Mouse (Mus musculus) frontal cortex, postnatal 36 days (tissue): Measurements from ENCODE around the gene Mrgbp.

Source experiments
- DNase-seq, 2 experiments: peaks; one replicate each; pipeline ENCODE4 v3.0.0; 2022; ENCODE audit warnings: low spot score in 2 of 2

The Mrgbp gene

DNA sequence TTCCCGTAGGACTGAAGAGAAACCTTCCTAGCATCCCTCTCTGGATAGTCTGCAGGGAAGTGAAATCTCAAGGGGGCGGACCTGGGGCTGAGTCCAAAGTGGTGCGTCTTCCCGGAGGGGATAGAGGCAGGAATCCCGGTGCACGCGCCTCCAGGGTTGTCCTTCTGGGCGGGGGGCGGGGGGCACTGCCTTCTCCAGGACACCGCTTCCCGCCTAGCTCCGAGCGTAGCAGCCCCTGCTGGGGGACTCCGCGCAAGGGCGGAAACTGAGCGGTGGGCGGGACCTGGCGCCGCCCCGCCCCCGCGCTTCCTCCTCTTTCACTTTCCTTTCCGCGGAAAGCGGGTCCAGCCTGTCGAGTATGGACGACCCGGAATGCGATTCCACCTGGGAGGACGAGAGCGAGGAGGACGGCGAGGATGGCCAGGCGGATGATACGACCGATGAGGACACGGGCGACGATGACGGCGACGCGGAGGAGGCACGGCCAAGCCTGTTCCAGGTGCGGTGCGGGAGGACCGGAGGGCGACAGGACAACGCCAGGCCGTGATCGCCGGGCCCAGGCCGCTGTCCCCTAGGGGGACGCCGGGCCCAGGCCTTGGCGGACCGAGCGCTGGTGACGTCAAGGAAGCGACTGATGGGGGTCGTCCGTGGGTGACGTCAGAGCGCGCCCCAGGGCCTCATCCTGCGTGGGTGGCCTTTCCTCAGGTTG is 8.2 kb downstream of the Mrgbp start, which contains the start of gene Ogfr:
TSS of gene Ogfr (plus strand) at position 123 of the 709 bp plus-strand sequence.
- peak; percentile 80 to 81 for DNase-seq

DNA sequence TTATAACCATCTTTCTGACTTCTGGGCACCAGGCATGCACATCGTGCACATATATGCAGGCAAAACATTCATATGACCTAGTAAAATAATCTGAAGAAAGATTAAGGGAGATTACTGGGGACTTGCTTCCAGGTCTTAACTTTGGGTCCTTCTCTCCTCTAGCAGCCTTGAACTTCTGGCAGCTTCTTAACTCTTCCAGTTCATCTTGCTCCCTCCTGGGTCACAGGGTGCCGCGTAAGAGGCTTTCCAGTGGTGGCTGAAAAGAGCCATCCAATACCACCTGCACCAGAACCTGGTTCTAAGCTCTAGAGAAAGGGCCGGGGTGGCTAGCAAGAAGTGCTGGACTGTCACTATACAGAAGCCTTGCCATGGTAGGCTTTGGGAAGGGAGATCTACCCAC is 16.4 kb downstream of the Mrgbp start, which contains the start of gene Col9a3:
TSS of gene Col9a3 (plus strand) at position 301 of the 400 bp plus-strand sequence.
- no peak for DNase-seq

DNA sequence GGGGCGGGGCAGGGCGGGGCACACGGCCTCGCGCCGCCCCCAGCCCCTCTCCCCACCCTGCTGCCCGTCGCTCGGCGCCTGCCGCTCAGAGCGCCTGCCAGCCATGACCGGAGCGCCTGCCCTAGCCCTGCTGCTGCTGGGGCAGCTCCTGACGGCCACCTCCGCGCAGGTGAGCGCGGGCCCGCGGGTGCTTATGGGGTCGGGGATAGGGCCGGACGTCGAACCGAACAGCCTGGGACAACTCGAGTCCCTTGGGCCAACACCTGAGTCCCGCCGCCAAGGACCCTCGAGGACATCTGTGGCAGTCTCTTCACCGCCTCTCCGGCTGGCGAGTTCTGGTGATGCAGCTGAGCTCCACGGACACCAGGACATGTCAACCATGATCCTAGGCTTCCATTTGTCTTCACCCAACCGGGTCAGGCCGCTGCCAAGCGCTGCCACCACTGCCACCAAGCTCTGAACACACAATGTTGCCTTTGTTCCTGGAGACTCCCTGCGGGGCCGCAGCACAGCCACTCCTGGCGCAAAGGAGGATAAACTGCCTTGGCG is 17.1 kb downstream of the Mrgbp start:
- DNase-seq, result no peak

DNA sequence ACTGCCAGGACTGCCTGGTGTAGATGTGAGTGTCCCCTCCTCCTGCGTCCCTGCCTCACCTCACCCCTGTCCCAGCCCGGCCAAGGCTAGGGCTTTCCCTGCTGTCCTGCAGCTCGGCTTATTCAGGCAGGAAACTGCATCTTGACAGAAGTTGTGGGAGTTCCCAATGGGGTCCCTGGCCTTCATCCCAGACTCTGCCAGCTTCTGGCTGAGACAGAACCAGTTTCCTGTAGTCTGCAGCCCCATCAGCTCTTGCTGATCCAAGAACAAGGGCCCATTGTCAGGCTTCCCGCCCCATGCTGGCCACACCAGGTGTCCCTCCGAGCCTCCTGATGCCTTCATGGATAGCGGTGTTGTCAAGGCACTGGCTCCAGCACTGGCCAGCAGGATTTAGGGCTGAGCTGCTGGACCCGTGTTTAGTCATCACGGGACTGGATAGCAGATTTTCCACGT is 19.5 kb downstream of the Mrgbp start:
- no peak for DNase-seq

DNA sequence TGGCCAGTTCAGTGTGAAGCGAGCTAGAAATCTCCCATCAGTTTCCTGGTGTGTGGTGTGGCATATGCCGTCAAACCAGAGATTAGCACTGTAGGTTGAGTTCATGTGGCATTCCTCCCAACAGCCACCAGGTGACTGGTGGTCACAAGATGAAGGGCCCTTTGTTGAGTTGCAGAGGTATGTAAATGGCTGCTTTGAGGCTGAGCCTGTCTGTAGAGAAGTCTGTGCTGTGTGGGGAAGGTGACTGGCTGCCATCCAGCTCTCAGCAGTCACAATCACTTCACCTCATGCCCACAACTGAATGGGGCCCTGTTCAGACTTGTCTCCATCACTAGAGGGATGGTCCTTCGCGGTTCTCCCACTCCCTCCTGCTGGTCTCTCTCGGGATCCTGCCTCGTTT is 23.7 kb downstream of the Mrgbp start:
- DNase-seq, result no peak

DNA sequence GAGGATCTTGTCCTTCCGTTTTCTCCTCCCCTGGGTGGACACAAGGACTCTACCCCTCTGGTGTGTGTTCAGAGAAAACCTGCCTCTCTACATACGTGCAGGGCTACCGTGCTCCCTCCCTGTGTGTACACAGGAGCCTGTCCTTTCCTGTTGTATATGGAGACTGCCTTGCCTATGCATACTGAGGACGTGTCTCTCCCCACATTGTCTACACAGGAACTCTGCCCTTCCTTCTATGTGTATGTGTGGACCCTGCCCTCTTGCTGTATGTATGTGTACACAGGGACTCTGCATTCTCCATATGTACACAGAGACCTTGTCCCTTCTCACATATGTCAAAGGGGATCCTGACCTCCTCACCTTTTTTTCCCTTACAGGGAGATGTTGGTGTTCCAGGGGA is 29.2 kb downstream of the Mrgbp start:
- no peak for DNase-seq

DNA sequence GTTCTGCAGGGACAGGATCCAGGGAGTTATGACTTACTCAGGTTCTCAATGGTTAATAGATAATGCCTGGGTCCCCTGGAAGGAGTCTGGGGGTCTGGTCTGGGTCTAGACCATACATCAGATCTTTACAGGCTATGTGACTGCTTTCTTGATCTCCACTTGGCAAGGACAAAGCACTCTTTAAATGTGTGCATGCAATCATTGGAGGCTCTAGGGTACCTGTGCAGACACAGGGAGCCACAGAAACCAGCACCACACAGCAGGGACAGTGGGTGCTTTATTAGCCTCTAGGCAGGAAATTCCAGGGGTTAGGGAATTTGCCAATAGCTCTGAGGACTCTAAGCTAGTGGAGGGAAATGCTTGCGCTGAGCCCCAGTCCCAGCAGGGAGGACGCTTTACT is 30.8 kb downstream of the Mrgbp start:
- no peak for DNase-seq
